Mouse (Mus musculus) neural tube, embryonic 15.5 days (tissue): Measurements from ENCODE around the gene Dpm2. TPM values are rescaled to one million over a fixed set of nuclear protein-coding genes. Genes with fewer than 3 reads are reported as not detected.

Experiments
- ATAC-seq: fragments of 200-750 bp; cut with Nextera tagmentation; 2 replicates; pipeline ENCODE4 v1.8.0; 2017; ENCODE audit warnings: mild to moderate bottlenecking, moderate TSS enrichment, moderate library complexity; ENCODE audit not compliant: low FRiP score
- H3K27ac ChIP-seq: fragments of 300-500 bp; sonication (generic); replicated peaks from 2 replicates; pipeline ENCODE4 v1.5.1; 2015; ENCODE audit warnings: mild to moderate bottlenecking, inconsistent platforms
- H3K27me3 ChIP-seq: fragments of 300-500 bp; sonication (generic); replicated peaks from 2 replicates; pipeline ENCODE4 v1.6.1; 2015; ENCODE audit warnings: inconsistent platforms
- H3K36me3 ChIP-seq: fragments of 300-500 bp; sonication (generic); 2 replicates; pipeline ENCODE4 v1.6.1; 2015; ENCODE audit warnings: inconsistent platforms
- H3K4me1 ChIP-seq: fragments of 300-500 bp; sonication (generic); 2 replicates; pipeline ENCODE4 v1.6.1; 2015; ENCODE audit warnings: inconsistent platforms
- H3K4me2 ChIP-seq: fragments of 300-500 bp; sonication (generic); 2 replicates; pipeline ENCODE4 v1.6.1; 2015; ENCODE audit warnings: inconsistent platforms, mild to moderate bottlenecking, moderate library complexity
- H3K4me3 ChIP-seq: fragments of 300-500 bp; sonication (generic); replicated peaks from 2 replicates; pipeline ENCODE4 v1.5.1; 2015; ENCODE audit warnings: mild to moderate bottlenecking, inconsistent platforms
- H3K9ac ChIP-seq: fragments of 300-500 bp; sonication (generic); replicated peaks from 2 replicates; pipeline ENCODE4 v1.6.1; 2015; ENCODE audit warnings: mild to moderate bottlenecking, inconsistent platforms
- H3K9me3 ChIP-seq: fragments of 300-500 bp; sonication (generic); replicated peaks from 2 replicates; pipeline ENCODE4 v1.6.1; 2016; ENCODE audit warnings: inconsistent platforms
- WGBS: fragments of 180-500 bp; shearing (Covaris S2); methylation state at CpG from one replicate; pipeline ENCODE4 v1.1.7; 2015; ENCODE audit warnings: mixed read lengths; 5-methylcytosine and 5-hydroxymethylcytosine counted together
- polyA plus RNA-seq: library from polyadenylated mRNA; unstranded; fragments of >200 nt; fragmentation: Nextera tagmentation; extraction: Ambion mirVana; gene quantifications from 2 replicates; pipeline ENCODE4 v1.2.1, GENCODE M21; 2015

The Dpm2 gene
- polyA plus RNA-seq, 1 experiment from 2014 or later: 147 TPM

DNA sequence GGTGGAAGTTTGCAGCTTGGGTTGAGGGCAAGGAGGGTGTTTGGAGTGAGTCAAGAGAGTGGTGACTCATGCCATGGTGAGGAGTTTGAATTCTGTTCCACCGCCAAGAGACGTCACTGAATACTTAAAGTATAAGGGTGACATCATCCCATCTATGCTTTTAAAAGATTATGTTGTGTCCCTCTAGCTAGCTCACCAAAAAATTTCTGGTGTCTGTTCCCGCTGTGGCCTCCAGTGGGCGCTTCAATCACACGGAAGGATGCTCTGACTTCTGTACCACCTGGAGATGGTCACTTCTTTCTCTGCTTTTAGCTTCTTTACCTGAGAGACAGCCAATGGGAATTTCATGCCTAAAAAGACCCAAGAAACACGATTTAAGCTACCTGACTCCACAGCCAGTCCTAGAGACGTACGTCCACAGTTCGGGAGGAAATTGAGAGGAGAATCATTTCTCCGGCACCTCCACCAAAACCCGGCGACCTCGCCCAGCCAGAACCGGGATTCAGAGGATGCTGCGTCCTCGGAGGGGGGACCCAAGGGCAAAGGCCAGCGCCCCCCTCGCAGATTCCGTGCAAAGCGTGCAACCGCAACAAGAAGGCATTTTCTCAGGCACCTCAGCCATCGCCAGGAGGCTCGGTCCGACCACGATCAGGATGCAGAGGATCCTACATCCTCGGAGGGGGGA is 4.4 kb downstream of the Dpm2 start:
- ATAC-seq: peak; percentile 51; the same call in 1 of the 2 replicates
- H3K27ac ChIP-seq: peak overlapping the region; percentile 51
- no peaks in the 10 kb centered on the region for H3K9me3 ChIP-seq
- H3K4me3 ChIP-seq: peak overlapping the region; percentile 51
- H3K4me2 ChIP-seq: peak overlapping the region; percentile 99
- peaks cover 40% of the 10 kb centered on the region for H3K4me1 ChIP-seq
- 2% methylated on average over 26 of the region's 26 CpGs for WGBS
- H3K36me3 ChIP-seq: peaks cover 4% of the 10 kb centered on the region; the same call in 1 of the 2 replicates
- H3K27me3 ChIP-seq: peaks cover 20% of the 10 kb centered on the region; the same call in 1 of the 2 replicates
- peak overlapping the region; percentile 59 for H3K9ac ChIP-seq

DNA sequence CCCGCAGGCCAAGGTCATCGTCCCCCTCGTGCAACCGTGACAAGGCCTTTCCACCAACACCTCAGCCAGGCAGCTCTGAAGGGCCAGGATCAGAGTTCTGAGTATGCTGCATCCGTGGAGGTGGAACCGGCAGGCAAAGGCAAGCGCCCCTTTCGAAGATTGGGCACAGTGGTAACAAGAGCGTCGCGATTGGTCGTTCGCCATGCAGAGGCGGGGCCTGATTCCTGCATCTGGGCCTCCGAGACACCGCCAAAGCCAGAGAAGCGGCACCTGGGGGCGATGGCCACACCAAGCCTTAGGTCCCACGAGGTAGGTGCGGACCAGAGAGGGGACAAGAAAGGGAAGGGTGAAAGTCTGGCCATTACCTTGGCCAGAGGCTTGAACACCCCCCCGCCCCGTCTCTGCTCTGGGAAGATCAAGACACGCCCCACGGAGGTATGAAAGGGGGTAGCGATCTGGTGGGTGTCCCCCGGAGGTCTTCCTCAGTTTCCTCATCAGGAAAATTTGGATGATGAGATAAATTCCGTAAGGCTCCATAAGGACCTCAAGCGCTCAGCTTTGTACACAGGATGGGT is 5.0 kb downstream of the Dpm2 start, which contains the start of gene 9430097D07Rik:
Gene 9430097D07Rik, minus strand, starts transcription at position 99 of the 575 bp plus-strand sequence.
- H3K36me3 ChIP-seq: peaks cover 4% of the 10 kb centered on the region; the same call in 1 of the 2 replicates
- H3K4me3 ChIP-seq: peak within 1 kb of the TSS; percentile 51
- peak; percentile 85 for ATAC-seq
- H3K9ac ChIP-seq: peak within 1 kb of the TSS; percentile 59
- WGBS: 6% methylated on average over 28 of the region's 28 CpGs
- peaks cover 34% of the 10 kb centered on the region for H3K4me1 ChIP-seq
- peaks cover 20% of the 10 kb centered on the region; the same call in 1 of the 2 replicates for H3K27me3 ChIP-seq
- peak within 1 kb of the TSS; percentile 51 for H3K27ac ChIP-seq
- no peaks in the 10 kb centered on the region for H3K9me3 ChIP-seq
- H3K4me2 ChIP-seq: peak within 1 kb of the TSS; percentile 99

DNA sequence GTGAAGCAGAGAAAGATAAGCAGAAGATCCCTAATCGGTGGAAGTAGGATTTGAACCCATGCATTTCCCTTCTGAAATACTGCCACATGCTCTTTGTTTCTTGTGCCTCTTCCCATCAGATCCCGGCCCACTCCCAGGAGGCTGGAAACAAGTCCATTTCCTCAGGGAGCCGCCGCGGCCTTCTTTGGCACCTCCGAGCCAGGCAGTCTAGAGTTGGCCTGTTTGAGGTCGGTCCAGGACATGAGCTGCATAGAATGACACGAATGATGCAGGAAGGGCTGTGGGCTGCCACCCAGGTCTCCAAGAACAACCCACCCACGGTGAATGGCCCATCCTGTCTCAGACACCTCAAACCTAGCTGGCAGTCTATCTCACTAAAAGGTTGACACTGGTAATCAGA is 5.9 kb downstream of the Dpm2 start:
- H3K4me3 ChIP-seq: no peak overlapping the region
- H3K4me1 ChIP-seq: peaks cover 31% of the 10 kb centered on the region
- peaks cover 4% of the 10 kb centered on the region; the same call in 1 of the 2 replicates for H3K36me3 ChIP-seq
- H3K4me2 ChIP-seq: peak overlapping the region; percentile 99
- ATAC-seq: no peak
- no peak overlapping the region for H3K9ac ChIP-seq
- H3K9me3 ChIP-seq: no peaks in the 10 kb centered on the region
- H3K27me3 ChIP-seq: peaks cover 20% of the 10 kb centered on the region; the same call in 1 of the 2 replicates
- 92% methylated on average over 9 of the region's 9 CpGs for WGBS
- no peak overlapping the region for H3K27ac ChIP-seq

DNA sequence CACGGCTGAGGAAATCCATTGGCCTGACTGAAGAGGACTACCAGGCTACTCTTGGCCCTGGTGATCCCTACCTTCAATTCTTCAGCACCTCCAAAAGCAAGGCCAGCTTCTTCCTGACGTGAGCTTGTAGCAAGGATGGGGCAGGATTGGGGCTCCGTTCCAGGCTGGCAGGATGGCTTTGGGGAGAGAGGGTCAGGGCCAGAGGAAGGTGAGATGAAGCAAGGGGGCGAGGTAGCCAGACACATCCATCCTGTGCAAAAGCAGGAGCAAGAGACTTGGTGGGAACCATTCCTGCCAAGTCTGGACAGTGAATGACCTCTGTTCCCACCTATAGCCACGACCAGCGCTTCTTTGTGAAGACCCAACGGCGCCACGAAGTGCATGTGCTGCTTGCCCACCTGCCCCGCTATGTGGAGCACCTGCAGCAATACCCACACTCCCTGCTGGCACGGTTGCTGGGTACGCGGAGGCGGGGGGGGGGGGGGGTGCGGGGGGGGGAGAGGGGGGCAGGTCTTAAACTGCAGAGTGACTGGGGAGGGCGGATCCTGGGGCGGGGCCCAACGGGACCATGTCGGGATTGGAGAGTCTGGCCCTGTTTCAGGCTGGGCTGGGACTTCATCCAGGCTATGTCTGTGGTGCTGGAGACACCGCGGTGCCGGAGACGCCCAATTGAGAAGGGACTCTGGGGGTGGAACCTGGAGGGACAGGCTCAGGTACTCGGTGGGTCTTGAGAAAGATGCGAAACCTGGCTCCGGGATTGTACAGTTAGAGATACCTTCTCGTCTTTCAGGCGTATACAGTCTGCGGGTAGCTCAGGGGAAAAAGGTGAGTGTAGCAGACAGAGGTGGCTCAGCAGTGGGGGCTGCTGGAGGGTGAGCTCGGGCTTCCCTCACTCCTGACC is 7.7 kb downstream of the Dpm2 start:
- no peak overlapping the region for H3K27ac ChIP-seq
- no peaks in the 10 kb centered on the region for H3K36me3 ChIP-seq
- H3K27me3 ChIP-seq: peaks cover 20% of the 10 kb centered on the region; the same call in 1 of the 2 replicates
- H3K4me2 ChIP-seq: no peak overlapping the region
- no peak for ATAC-seq
- no peak overlapping the region for H3K9ac ChIP-seq
- 42% methylated on average over 25 of the region's 30 CpGs for WGBS
- H3K9me3 ChIP-seq: no peaks in the 10 kb centered on the region
- no peak overlapping the region for H3K4me3 ChIP-seq
- peaks cover 31% of the 10 kb centered on the region for H3K4me1 ChIP-seq

DNA sequence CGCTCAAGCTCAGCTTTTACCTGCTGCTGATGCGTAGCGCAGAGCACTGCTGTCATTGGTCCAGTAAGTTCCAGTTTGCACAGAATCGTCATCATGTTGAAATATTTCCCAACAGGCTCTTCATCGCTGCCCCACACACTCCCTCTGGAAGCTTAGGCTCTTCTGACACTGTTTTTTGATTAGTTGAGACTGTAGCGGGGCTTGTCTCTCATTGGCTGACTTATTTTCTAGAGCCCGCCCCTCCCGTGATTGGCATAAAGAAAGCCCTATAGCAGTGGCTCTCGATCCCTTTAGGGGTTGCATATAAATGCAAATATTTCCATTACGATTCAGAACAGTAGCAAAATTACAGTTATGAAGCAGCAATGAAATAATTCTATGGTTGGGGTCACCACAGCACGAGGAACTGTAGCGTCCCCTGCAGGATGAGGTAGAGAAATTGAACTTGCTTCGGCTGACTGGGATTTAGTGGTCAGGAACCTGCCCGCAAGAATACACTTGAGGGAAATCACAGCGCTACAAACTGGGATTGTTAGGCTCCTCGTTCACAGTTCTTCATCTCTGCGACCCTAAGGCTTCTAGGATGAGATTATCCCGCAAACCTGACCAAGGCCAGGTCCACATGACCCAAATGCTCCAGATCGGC is 10.9 kb downstream of the Dpm2 start:
- Histone ChIP-seq H3K36me3 (no peaks in the 10 kb centered on the region), H3K27ac (peak overlapping the region; percentile 64), H3K4me2 (peak overlapping the region; percentile 53), H3K9ac (0 out of 2 replicates have a peak overlapping the region, but pooled peaks have one; percentile 26), H3K4me3 (peak overlapping the region; percentile 37), H3K27me3 (peaks cover 20% of the 10 kb centered on the region; the same call in 1 of the 2 replicates), H3K4me1 (peaks cover 16% of the 10 kb centered on the region), H3K9me3 (no peaks in the 10 kb centered on the region)
- WGBS: 34% methylated on average over 19 of the region's 19 CpGs
- peak; percentile 54; the same call in 1 of the 2 replicates for ATAC-seq

DNA sequence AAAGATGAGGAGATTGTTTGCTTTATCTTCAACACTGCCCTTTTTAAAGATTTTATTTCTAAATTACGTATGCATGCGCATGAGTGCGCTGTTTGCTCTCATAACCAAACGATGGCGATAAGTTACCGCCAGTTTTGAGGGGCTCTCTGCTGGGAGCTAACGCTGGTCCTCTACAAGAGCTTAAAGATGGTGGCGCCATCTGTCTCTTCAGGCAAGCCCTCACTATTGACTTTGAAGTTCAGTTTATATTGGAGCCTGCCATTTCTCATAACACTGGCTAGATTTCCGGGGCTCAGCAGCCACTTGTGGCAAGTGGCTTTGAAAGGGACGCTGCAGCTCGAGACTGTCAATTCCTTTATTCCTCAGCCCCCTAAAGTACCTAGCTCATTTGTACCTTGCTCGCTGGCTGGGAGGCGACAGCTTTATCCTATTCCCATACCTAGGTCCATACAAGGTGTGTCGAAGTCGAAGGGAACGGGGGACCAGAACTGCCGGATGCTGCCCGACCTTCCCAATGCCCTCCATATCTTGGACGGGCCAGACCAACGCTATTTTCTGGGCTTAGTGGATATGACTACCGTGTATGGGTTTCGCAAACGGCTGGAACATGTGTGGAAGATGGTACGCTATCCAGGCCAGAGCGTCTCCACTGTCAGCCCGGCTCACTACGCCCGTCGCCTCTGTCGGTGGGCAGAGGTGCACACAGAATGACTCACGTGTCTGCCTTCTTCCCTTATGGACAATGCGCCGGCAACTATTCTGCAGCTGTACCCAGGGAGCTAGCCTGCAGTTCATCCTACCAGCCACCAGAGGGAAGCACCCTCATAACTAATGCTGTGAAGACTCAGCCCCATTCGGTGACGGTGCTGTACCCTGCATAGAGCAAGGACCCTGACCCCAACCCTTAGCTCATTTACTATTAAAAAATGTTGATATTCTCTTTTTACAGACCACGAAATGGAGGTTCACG is 12.5 kb downstream of the Dpm2 start:
- WGBS: 15% methylated on average over 37 of the region's 37 CpGs
- peak overlapping the region; percentile 32 for H3K4me3 ChIP-seq
- H3K27ac ChIP-seq: 0 out of 2 replicates have a peak overlapping the region, but pooled peaks have one; percentile 5
- no peaks in the 10 kb centered on the region for H3K36me3 ChIP-seq
- peaks cover 14% of the 10 kb centered on the region; the same call in 1 of the 2 replicates for H3K27me3 ChIP-seq
- H3K9me3 ChIP-seq: no peaks in the 10 kb centered on the region
- peak; percentile 51 for ATAC-seq
- H3K4me2 ChIP-seq: peak overlapping the region; percentile 64
- peaks cover 30% of the 10 kb centered on the region for H3K4me1 ChIP-seq
- peak overlapping the region; percentile 41 for H3K9ac ChIP-seq

DNA sequence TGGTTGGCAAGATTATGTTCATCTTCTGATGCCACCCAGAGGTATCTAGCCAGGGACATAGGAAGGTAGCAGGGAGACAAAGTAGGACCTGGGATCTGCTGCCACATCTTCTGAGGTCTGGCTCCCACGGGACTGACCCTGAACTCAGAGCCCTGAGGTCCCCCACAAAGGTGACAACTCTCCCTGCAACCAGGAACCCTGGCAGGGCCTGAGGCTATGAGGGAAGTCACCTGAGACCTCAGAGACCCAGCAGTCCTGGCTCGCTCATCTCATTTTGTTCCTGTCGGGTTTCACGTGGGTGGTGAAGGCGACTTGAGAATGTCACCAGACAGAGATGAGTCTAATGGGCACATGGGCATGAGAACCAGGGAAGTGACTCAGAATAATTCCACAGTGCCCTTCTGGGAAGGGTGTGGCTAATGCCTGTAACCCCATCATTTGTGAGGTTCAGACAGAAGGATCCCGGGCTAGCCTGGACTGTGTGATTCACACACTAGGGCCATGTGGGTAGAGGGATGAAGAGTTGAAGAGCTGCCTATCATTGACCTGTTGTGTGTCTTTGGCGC is 14.6 kb downstream of the Dpm2 start:
- Histone ChIP-seq H3K9me3 (no peaks in the 10 kb centered on the region), H3K27me3 (no peaks in the 10 kb centered on the region), H3K4me3 (no peak overlapping the region), H3K36me3 (no peaks in the 10 kb centered on the region), H3K27ac (no peak overlapping the region), H3K4me1 (peaks cover 51% of the 10 kb centered on the region), H3K4me2 (no peak overlapping the region), H3K9ac (no peak overlapping the region)
- 83% methylated on average over 7 of the region's 7 CpGs for WGBS
- ATAC-seq: no peak

DNA sequence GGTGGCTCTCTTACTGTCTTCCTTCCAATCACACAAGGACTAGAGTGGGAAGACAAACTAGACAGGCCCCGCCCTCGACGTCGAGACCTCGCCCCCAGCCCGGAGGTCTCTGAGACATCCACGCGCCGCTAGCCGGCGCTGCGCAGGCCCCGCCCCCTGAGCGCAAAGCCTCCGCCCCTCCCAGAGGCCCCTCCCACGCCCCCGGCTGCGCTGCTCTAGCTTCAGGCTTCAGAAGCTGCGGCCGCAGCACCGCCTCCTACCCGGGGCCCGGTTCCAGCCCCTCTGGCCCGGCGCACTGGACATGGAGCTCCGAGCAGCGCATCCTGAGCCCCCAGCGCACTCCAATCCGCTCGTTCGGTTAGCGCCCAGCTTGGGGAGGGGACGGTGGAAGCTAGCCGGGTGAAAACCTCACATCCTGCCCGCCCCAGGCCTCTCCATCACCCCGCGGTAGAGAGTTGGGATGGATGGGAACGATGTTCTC is 16.3 kb downstream of the Dpm2 start, which contains the start of gene St6galnac4:
Gene St6galnac4, plus strand, starts transcription at position 225 of the 481 bp plus-strand sequence.
- Histone ChIP-seq H3K9me3 (no peaks in the 10 kb centered on the region), H3K4me3 (peak within 1 kb of the TSS; percentile 65), H3K27me3 (no peaks in the 10 kb centered on the region), H3K4me1 (peaks cover 50% of the 10 kb centered on the region), H3K36me3 (no peaks in the 10 kb centered on the region), H3K27ac (peak within 1 kb of the TSS; percentile 77), H3K9ac (peak within 1 kb of the TSS; percentile 77), H3K4me2 (peak within 1 kb of the TSS; percentile 74)
- peak; percentile 87 for ATAC-seq
- under 1% methylated on average over 38 of the region's 38 CpGs for WGBS

DNA sequence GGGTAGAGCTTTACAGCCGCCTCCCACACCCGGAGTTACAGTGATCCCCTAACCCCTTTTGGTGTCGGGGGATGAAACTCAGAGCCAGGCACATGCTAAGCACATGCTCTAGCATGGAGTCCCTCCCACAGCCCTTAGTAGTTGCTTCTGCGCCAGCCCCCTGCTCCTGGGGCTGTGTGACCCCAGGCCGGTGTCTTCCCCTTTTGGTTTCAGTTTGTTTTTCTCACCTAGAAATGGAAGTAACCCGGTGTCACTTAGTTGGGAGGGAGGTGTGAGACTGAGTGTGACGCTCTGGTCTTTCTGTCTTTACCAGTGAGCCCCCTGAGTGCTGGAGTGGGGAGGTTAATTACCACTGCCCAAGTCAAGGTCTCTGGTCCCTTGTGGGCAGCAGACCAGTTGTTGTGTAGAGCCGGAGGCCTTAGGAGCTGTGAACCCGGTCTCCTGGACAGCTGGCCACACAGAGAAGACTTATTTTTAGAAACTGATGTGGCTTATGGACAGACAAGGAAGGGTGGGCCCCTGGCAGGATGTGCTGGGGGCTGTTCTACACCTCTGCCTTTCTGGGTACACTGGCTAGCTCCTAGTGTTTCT is 17.2 kb downstream of the Dpm2 start:
- Histone ChIP-seq H3K4me3 (peak overlapping the region; percentile 65), H3K36me3 (no peaks in the 10 kb centered on the region), H3K9me3 (no peaks in the 10 kb centered on the region), H3K9ac (peak overlapping the region; percentile 77), H3K27ac (0 out of 2 replicates have a peak overlapping the region, but pooled peaks have one; percentile 11), H3K4me2 (peak overlapping the region; percentile 74), H3K27me3 (no peaks in the 10 kb centered on the region), H3K4me1 (peaks cover 46% of the 10 kb centered on the region)
- 61% methylated on average over 9 of the region's 9 CpGs for whole genome bisulfite sequencing
- ATAC-seq: no peak
